Mouse (Mus musculus) limb, embryonic 11.5 days (tissue): ENCODE data around the gene Shisa5. TPM values are rescaled to one million over a fixed set of nuclear protein-coding genes. Genes with fewer than 3 reads are reported as not detected.

Source experiments
- ATAC-seq: fragments of 200-750 bp; cut with Nextera tagmentation; 2 replicates; pipeline ENCODE4 v1.8.0; 2017; ENCODE audit warnings: low read depth; ENCODE audit not compliant: insufficient number of reproducible peaks, low FRiP score, low TSS enrichment
- DNase-seq: peaks from one replicate; pipeline ENCODE4 v3.0.0-alpha.2; 2015; ENCODE audit warnings: low spot score
- H3K27ac ChIP-seq: fragments of 300-500 bp; sonication (generic); replicated peaks from 2 replicates; pipeline ENCODE4 v1.5.1; 2014; ENCODE audit warnings: low read depth, mild to moderate bottlenecking, low read length
- H3K27me3 ChIP-seq: fragments of 300-500 bp; sonication (generic); 2 replicates; pipeline ENCODE4 v1.6.1; 2014; ENCODE audit warnings: mild to moderate bottlenecking, low read length, mixed read lengths; ENCODE audit not compliant: control insufficient read depth, insufficient read depth
- H3K36me3 ChIP-seq: fragments of 300-500 bp; sonication (generic); 2 replicates; pipeline ENCODE4 v1.6.1; 2014; ENCODE audit warnings: mild to moderate bottlenecking, low read length, moderate library complexity, mixed read lengths; ENCODE audit not compliant: control insufficient read depth, insufficient read depth
- H3K4me1 ChIP-seq: fragments of 300-500 bp; sonication (generic); 2 replicates; pipeline ENCODE4 v1.6.1; 2014; ENCODE audit warnings: low read length, mixed read lengths; ENCODE audit not compliant: control insufficient read depth, insufficient read depth
- H3K4me2 ChIP-seq: fragments of 300-500 bp; sonication (generic); 2 replicates; pipeline ENCODE4 v1.6.1; 2014; ENCODE audit warnings: low read depth, mild to moderate bottlenecking, moderate library complexity; ENCODE audit not compliant: severe bottlenecking
- H3K4me3 ChIP-seq: fragments of 300-500 bp; sonication (generic); 2 replicates; pipeline ENCODE4 v1.5.1; 2014; ENCODE audit warnings: low read depth, low read length
- H3K9ac ChIP-seq: fragments of 300-500 bp; sonication (generic); 2 replicates; pipeline ENCODE4 v1.6.1; 2014; ENCODE audit warnings: mild to moderate bottlenecking, low read length
- H3K9me3 ChIP-seq: fragments of 300-500 bp; sonication (generic); 2 replicates; pipeline ENCODE4 v1.6.1; 2016; ENCODE audit warnings: low read length; ENCODE audit not compliant: control insufficient read depth
- WGBS: fragments of 180-500 bp; shearing (Covaris S2); extraction: QIAGEN DNeasy Blood & Tissue Kit; methylation state at CpG from one replicate; pipeline ENCODE4 v1.1.7; 2014; 5-methylcytosine and 5-hydroxymethylcytosine counted together
- polyA plus RNA-seq: library from polyadenylated mRNA; unstranded; fragments of >200 nt; fragmentation: Nextera tagmentation; extraction: Ambion mirVana; gene quantifications from 2 replicates; pipeline ENCODE4 v1.2.1, GENCODE M21; 2014

The Shisa5 gene
- polyA plus RNA-seq, 1 experiment from 2014 or later: 38.9 TPM

- Histone ChIP-seq H3K4me2 (no peak overlapping the region), H3K9ac (no peak overlapping the region), H3K36me3 (no peaks in the 10 kb centered on the region), H3K9me3 (no peaks in the 10 kb centered on the region), H3K27me3 (no peaks in the 10 kb centered on the region), H3K4me1 (0 out of 2 replicates have a peak, but pooled peaks cover 10% of the 10 kb centered on the region), H3K4me3 (no peak overlapping the region), H3K27ac (no peak overlapping the region)
- ATAC-seq: no peak
- DNase-seq: no peak
- 82% methylated on average over 19 of the region's 19 CpGs for WGBS
These were observed 39.8 kb upstream of the Shisa5 start for GRCm38 (mm10) chr9:108998287-108999166.

GRCm38 (mm10) chr9:108999167-108999526 is 39.2 kb upstream of the Shisa5 start:
- no peak overlapping the region for H3K4me2 ChIP-seq
- WGBS: 79% methylated on average over 4 of the region's 4 CpGs

GRCm38 (mm10) chr9:109000726-109001125 is 37.6 kb upstream of the Shisa5 start:
- no peaks in the 10 kb centered on the region for H3K27me3 ChIP-seq
- H3K36me3 ChIP-seq: no peaks in the 10 kb centered on the region
- no peak overlapping the region for H3K4me3 ChIP-seq
- H3K9me3 ChIP-seq: no peaks in the 10 kb centered on the region
- ATAC-seq (0 out of 2 replicates have a peak, but pooled peaks have one; percentile 49), DNase-seq (peak; percentile 72)
- no peak overlapping the region for H3K9ac ChIP-seq
- H3K4me2 ChIP-seq: no peak overlapping the region
- H3K4me1 ChIP-seq: 0 out of 2 replicates have a peak, but pooled peaks cover 3% of the 10 kb centered on the region
- no peak overlapping the region for H3K27ac ChIP-seq
- 6% methylated on average over 3 of the region's 3 CpGs for WGBS

More at GRCm38 (mm10) chr9:108999167-108999526, 39.2 kb upstream of the Shisa5 start:
- no peak overlapping the region for H3K4me3 ChIP-seq
- H3K9me3 ChIP-seq: no peaks in the 10 kb centered on the region
- 0 out of 2 replicates have a peak, but pooled peaks cover 10% of the 10 kb centered on the region for H3K4me1 ChIP-seq
- no peak for ATAC-seq
- H3K9ac ChIP-seq: no peak overlapping the region
- no peaks in the 10 kb centered on the region for H3K27me3 ChIP-seq
- no peak overlapping the region for H3K27ac ChIP-seq
- DNase-seq: no peak
- no peaks in the 10 kb centered on the region for H3K36me3 ChIP-seq

GRCm38 (mm10) chr9:109003201-109003600 is 35.2 kb upstream of the Shisa5 start:
- no peak overlapping the region for H3K4me3 ChIP-seq
- 49% methylated on average over 2 of the region's 2 CpGs for WGBS
- DNase-seq: peak; percentile 76

GRCm38 (mm10) chr9:109007025-109007780 is 31.2 kb upstream of the Shisa5 start:
- Histone ChIP-seq H3K9me3 (no peaks in the 10 kb centered on the region), H3K4me1 (peaks cover 8% of the 10 kb centered on the region; the same call in 1 of the 2 replicates), H3K4me3 (no peak overlapping the region), H3K36me3 (no peaks in the 10 kb centered on the region), H3K27me3 (no peaks in the 10 kb centered on the region), H3K27ac (no peak overlapping the region), H3K9ac (no peak overlapping the region), H3K4me2 (no peak overlapping the region)
- WGBS: 86% methylated on average over 21 of the region's 21 CpGs
- no peak for DNase-seq
- no peak for ATAC-seq

More at GRCm38 (mm10) chr9:109003201-109003600, 35.2 kb upstream of the Shisa5 start:
- no peaks in the 10 kb centered on the region for H3K27me3 ChIP-seq
- H3K36me3 ChIP-seq: no peaks in the 10 kb centered on the region
- no peak overlapping the region for H3K9ac ChIP-seq
- no peak for ATAC-seq
- H3K27ac ChIP-seq: no peak overlapping the region
- H3K9me3 ChIP-seq: no peaks in the 10 kb centered on the region
- no peak overlapping the region for H3K4me2 ChIP-seq
- H3K4me1 ChIP-seq: no peaks in the 10 kb centered on the region

- WGBS: 90% methylated on average over 9 of the region's 9 CpGs
- Histone ChIP-seq H3K36me3 (no peaks in the 10 kb centered on the region), H3K4me3 (no peak overlapping the region), H3K27me3 (no peaks in the 10 kb centered on the region), H3K27ac (no peak overlapping the region), H3K4me2 (no peak overlapping the region), H3K4me1 (peaks cover 8% of the 10 kb centered on the region; the same call in 1 of the 2 replicates), H3K9me3 (no peaks in the 10 kb centered on the region), H3K9ac (no peak overlapping the region)
- no peak for ATAC-seq
- no peak for DNase-seq
These were observed 30.3 kb upstream of the Shisa5 start for GRCm38 (mm10) chr9:109008081-109008480.

GRCm38 (mm10) chr9:109008994-109009635 is 29.2 kb upstream of the Shisa5 start:
- ATAC-seq (no peak), DNase-seq (no peak)
- Histone ChIP-seq H3K4me3 (no peak overlapping the region), H3K9ac (no peak overlapping the region), H3K36me3 (no peaks in the 10 kb centered on the region), H3K4me1 (peaks cover 8% of the 10 kb centered on the region; the same call in 1 of the 2 replicates), H3K27me3 (no peaks in the 10 kb centered on the region), H3K27ac (no peak overlapping the region), H3K4me2 (no peak overlapping the region), H3K9me3 (no peaks in the 10 kb centered on the region)
- WGBS: 66% methylated on average over 9 of the region's 10 CpGs
